16 mouse cellular contexts compared by ENCODE assay signal in genomic region chr10:71978035-71978434, GRCm38 (mm10).
DNase-seq lines count a peak whose midpoint lies in the region; ATAC-seq and TF ChIP-seq lines count a peak whose summit lies in the region.
"Had no signal": no experiment of that assay in that cellular context is flagged by ENCODE, and none has a peak within 500 bp of the region (broad histone marks: within the 10 kb centered on the region; RNA-seq: fewer than 3 reads in every experiment).

No protein-coding gene starts in this region.

- H3K9ac ChIP-seq in stomach, postnatal 0 days (ENCODE audit: low read length): no peak overlapping the region
- H3K9ac ChIP-seq: lung, embryonic 14.5 days; neural tube, embryonic 12.5 days had no signal

- H3K4me1 ChIP-seq in stomach, postnatal 0 days (replicated peaks; ENCODE audit: control insufficient read depth, insufficient read depth): no peaks in the 10 kb centered on the region
- H3K4me1 ChIP-seq: neural tube, embryonic 12.5 days had no signal

- no peak for ATAC-seq in stomach, postnatal 0 days (ENCODE audit: low FRiP score, low TSS enrichment)
- ATAC-seq: midbrain, embryonic 16.5 days had no signal

- no peak for TF ChIP-seq EP300 in stomach, postnatal 0 days (optimal IDR thresholded peaks at IDR 0.05)

- no peak overlapping the region for H3K4me2 ChIP-seq in stomach, postnatal 0 days (replicated peaks; ENCODE audit: low read depth)
- H3K4me2 ChIP-seq: heart, embryonic 11.5 days; lung, embryonic 14.5 days; neural tube, embryonic 12.5 days had no signal

- H3K9me3 ChIP-seq in stomach, postnatal 0 days (ENCODE audit: control insufficient read depth, low read length): no peaks in the 10 kb centered on the region
- H3K9me3 ChIP-seq: neural tube, embryonic 12.5 days had no signal

- H3K27me3 ChIP-seq in stomach, postnatal 0 days (ENCODE audit: control insufficient read depth, insufficient read depth, low read length): no peaks in the 10 kb centered on the region
- H3K27me3 ChIP-seq: neural tube, embryonic 12.5 days had no signal

- TF ChIP-seq CTCF in stomach, postnatal 0 days (IDR thresholded peaks at IDR 0.05; ENCODE audit: low read depth): peak; percentile 40

- no peak overlapping the region for H3K4me3 ChIP-seq in stomach, postnatal 0 days (ENCODE audit: low read depth, low read length)
- H3K4me3 ChIP-seq: erythroblast, embryonic 14.5 days; neural tube, embryonic 12.5 days had no signal

- H3K27ac ChIP-seq in stomach, postnatal 0 days (replicated peaks): no peak overlapping the region
- H3K27ac ChIP-seq: neural tube, embryonic 12.5 days had no signal

- DNase-seq in cerebellum, postnatal 10 days: peak; percentile 35 to 39
- no peak for DNase-seq in cerebellum, adult 11 months
- peak; percentile 12 for DNase-seq in layer of hippocampus, adult 11-12 months (ENCODE audit: low spot score)
- no peak for DNase-seq in layer of hippocampus, adult 9-11 months
- peak; percentile 23 for DNase-seq in right cerebral cortex, adult 18-20 months
- DNase-seq in right cerebral cortex, postnatal 36 days (ENCODE audit: low spot score in 2 of 2): no peak
- DNase-seq in stomach, postnatal 0 days (ENCODE audit: low spot score): no peak
- no peak for DNase-seq in lung, postnatal 10 days
- DNase-seq: cerebellum, adult 9-11 months; gastrocnemius, postnatal 14 days; lung, embryonic 14.5 days; thymus, adult 2 months had no signal

- 75% methylated on average over 3 of the region's 3 CpGs for WGBS in stomach, postnatal 0 days

- no peaks in the 10 kb centered on the region for H3K36me3 ChIP-seq in stomach, postnatal 0 days (ENCODE audit: control insufficient read depth, insufficient read depth, low read length)
- H3K36me3 ChIP-seq: neural tube, embryonic 12.5 days had no signal

Comparison
In these comparisons a context has a peak if more than half of its experiments do, and no peak if none do; other contexts are left out.
1. DNase-seq: peak in cerebellum, postnatal 10 days (2 of 2), layer of hippocampus, adult 11-12 months (single experiment) and right cerebral cortex, adult 18-20 months (single experiment); none in cerebellum, adult 11 months (single experiment), layer of hippocampus, adult 9-11 months (single experiment), right cerebral cortex, postnatal 36 days (0 of 2), stomach, postnatal 0 days (single experiment) and lung, postnatal 10 days (single experiment).